Mouse (Mus musculus) ES-Bruce4 (cell line): Measurements from ENCODE around the gene Aqp11. TPM values are rescaled to one million over a fixed set of nuclear protein-coding genes. Genes with fewer than 3 reads are reported as not detected.

Experiments used
- H3K27ac ChIP-seq: 2 replicates; pipeline ENCODE4 v1.5.1; 2012; ENCODE audit warnings: low read length, inconsistent platforms; ENCODE audit not compliant: insufficient read depth
- H3K27me3 ChIP-seq: 2 replicates; pipeline ENCODE4 v1.6.1; 2012; ENCODE audit warnings: mild to moderate bottlenecking, low read length, inconsistent platforms; ENCODE audit not compliant: control insufficient read depth, poor library complexity, insufficient read depth, severe bottlenecking
- H3K36me3 ChIP-seq: 2 replicates; pipeline ENCODE4 v1.6.1; 2012; ENCODE audit warnings: inconsistent platforms, mild to moderate bottlenecking, low read length, moderate library complexity; ENCODE audit not compliant: control insufficient read depth, poor library complexity, insufficient read depth, severe bottlenecking
- H3K4me1 ChIP-seq: one replicate; pipeline ENCODE4 v1.8.1; 2011; ENCODE audit warnings: low read length; ENCODE audit not compliant: control insufficient read depth, insufficient read depth
- H3K4me3 ChIP-seq: 2 replicates; pipeline ENCODE4 v1.5.1; 2011; ENCODE audit warnings: low read depth, mild to moderate bottlenecking, low read length
- H3K9ac ChIP-seq: 2 replicates; pipeline ENCODE4 v1.6.1; 2012; ENCODE audit warnings: low read depth, mild to moderate bottlenecking, inconsistent platforms; ENCODE audit not compliant: poor library complexity, severe bottlenecking
- H3K9me3 ChIP-seq: replicated peaks from 2 replicates; pipeline ENCODE4 v1.6.1; 2012; ENCODE audit warnings: mild to moderate bottlenecking, low read length, inconsistent platforms; ENCODE audit not compliant: control insufficient read depth, poor library complexity, insufficient read depth, severe bottlenecking
- CTCF ChIP-seq: IDR thresholded peaks from one replicate; pipeline ENCODE4 v1.8.1; 2011; ENCODE audit warnings: low read depth, low read length
- EP300 ChIP-seq: IDR thresholded peaks from 2 replicates; pipeline ENCODE4 v1.6.1; 2011; ENCODE audit warnings: low read depth, low read length; ENCODE audit not compliant: insufficient read depth
- POLR2A ChIP-seq: IDR thresholded peaks from one replicate; pipeline ENCODE4 v1.8.1; 2011; ENCODE audit warnings: low read length; ENCODE audit not compliant: insufficient read depth
- polyA plus RNA-seq: library from polyadenylated mRNA; stranded (reverse); fragments of >200 nt; gene quantifications from 2 replicates; pipeline ENCODE4 v1.2.4, GENCODE M21; 2011; ENCODE audit warnings: low read depth; ENCODE audit not compliant: missing spikeins, insufficient read depth, insufficient read length

Gene Aqp11
- polyA plus RNA-seq, 1 experiment = 4.6 TPM

DNA sequence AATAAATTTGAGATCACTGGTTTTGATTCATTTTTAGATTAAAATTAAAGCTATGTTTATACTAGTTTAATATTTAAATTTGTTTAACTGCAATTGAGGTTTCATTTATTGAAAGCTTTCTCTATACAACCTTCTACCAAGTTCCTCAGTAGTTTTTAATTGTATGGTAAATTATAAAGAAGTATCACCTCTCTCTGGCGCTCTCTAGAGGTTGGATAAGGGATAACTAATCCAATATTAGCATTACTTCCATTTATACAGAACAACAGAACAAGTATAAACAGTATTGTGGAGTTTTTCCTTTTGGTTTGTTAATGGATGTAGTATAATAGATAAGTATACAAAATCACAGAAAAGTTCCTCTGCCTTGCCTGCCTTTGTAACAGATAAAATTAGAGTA, 58.9 kb downstream of the Aqp11 start:
- Histone ChIP-seq H3K27me3 (no peaks in the 10 kb centered on the region), H3K9ac (no peak overlapping the region), H3K36me3 (peaks cover 20% of the 10 kb centered on the region), H3K4me3 (no peak overlapping the region), H3K4me1 (no peaks in the 10 kb centered on the region), H3K27ac (no peak overlapping the region), H3K9me3 (no peaks in the 10 kb centered on the region)
- TF ChIP-seq POLR2A (no peak), CTCF (no peak), EP300 (no peak)

Other genes starting within 250 kb of the Aqp11 start
- 23.8 and 25.2 TPM in 2 replicates for gene Aamdc, start 158.8 kb downstream of the Aqp11 start, polyA plus RNA-seq
- 57.3 and 66.4 TPM in 2 replicates for gene Rsf1, start 158.4 kb downstream of the Aqp11 start, polyA plus RNA-seq
- 150 and 155 TPM in 2 replicates for gene Clns1a, start 41.7 kb downstream of the Aqp11 start, polyA plus RNA-seq
- gene Pak1, start 50.3 kb upstream of the Aqp11 start, polyA plus RNA-seq = 71.3 and 82.6 TPM in 2 replicates
- not detected in 2 replicates for gene Gdpd4, start 181.7 kb upstream of the Aqp11 start, polyA plus RNA-seq